Mouse (Mus musculus): ENCODE results near the gene H1foo. TPM values are rescaled to one million over a fixed set of nuclear protein-coding genes. Genes with fewer than 3 reads are reported as not detected.
A peak's percentile ranks its signal among the peaks of the same experiment; 100 is the strongest.

Gene H1foo
- polyA plus RNA-seq, 1 experiment from 2014 or later = not detected

GRCm38 (mm10) chr6:115996171-115996851 is 51.6 kb downstream of the H1foo start:
- Histone ChIP-seq H3K27me3 (ENCODE audit: control insufficient read depth, insufficient read depth, low read length) (peaks cover 21% of the 10 kb centered on the region), H3K4me2 (ENCODE audit: low read depth, low read length) (no peak overlapping the region)

GRCm38 (mm10) chr6:115997726-115998311 is 53.1 kb downstream of the H1foo start:
- ATAC-seq (replicated peaks; ENCODE audit: insufficient number of reproducible peaks, low FRiP score, low TSS enrichment, low read depth) (no peak; the same call in 1 of the 2 replicates), DNase-seq (ENCODE audit: low spot score) (peak; percentile 65)
- 8% methylated on average over 3 of the region's 3 CpGs for WGBS
- peaks cover 16% of the 10 kb centered on the region for H3K4me1 ChIP-seq (ENCODE audit: control insufficient read depth, insufficient read depth, low read length)
- no peak overlapping the region for H3K9ac ChIP-seq (replicated peaks; ENCODE audit: low read length)
- no peaks in the 10 kb centered on the region for H3K9me3 ChIP-seq (replicated peaks; ENCODE audit: control insufficient read depth, low read length)
- no peak overlapping the region for H3K4me3 ChIP-seq (ENCODE audit: low read depth, low read length)
- H3K36me3 ChIP-seq (replicated peaks; ENCODE audit: control insufficient read depth, insufficient read depth, low read depth, low read length) = no peaks in the 10 kb centered on the region
- H3K27me3 ChIP-seq (ENCODE audit: control insufficient read depth, insufficient read depth, low read length) = peaks cover 16% of the 10 kb centered on the region
- H3K27ac ChIP-seq (replicated peaks; ENCODE audit: low read depth, low read length) = peak overlapping the region; percentile 35; the same call in 1 of the 2 replicates
- H3K4me2 ChIP-seq (ENCODE audit: low read depth, low read length) = no peak overlapping the region

More at GRCm38 (mm10) chr6:115996171-115996851, 51.6 kb downstream of the H1foo start:
- Histone ChIP-seq H3K4me3 (ENCODE audit: low read depth, low read length) (no peak overlapping the region), H3K36me3 (replicated peaks; ENCODE audit: control insufficient read depth, insufficient read depth, low read depth, low read length) (no peaks in the 10 kb centered on the region), H3K9ac (replicated peaks; ENCODE audit: low read length) (no peak overlapping the region; the same call in 1 of the 2 replicates), H3K9me3 (replicated peaks; ENCODE audit: control insufficient read depth, low read length) (no peaks in the 10 kb centered on the region), H3K27ac (replicated peaks; ENCODE audit: low read depth, low read length) (no peak overlapping the region), H3K4me1 (ENCODE audit: control insufficient read depth, insufficient read depth, low read length) (peaks cover 22% of the 10 kb centered on the region)
- ATAC-seq (replicated peaks; ENCODE audit: insufficient number of reproducible peaks, low FRiP score, low TSS enrichment, low read depth) = no peak
- WGBS = 16% methylated on average over 6 of the region's 6 CpGs
- DNase-seq (ENCODE audit: low spot score) = no peak

GRCm38 (mm10) chr6:115998758-115999157 is 54.0 kb downstream of the H1foo start:
- no peak overlapping the region for H3K9ac ChIP-seq (replicated peaks; ENCODE audit: low read length)
- 65% methylated on average over 7 of the region's 7 CpGs for WGBS
- no peak overlapping the region for H3K27ac ChIP-seq (replicated peaks; ENCODE audit: low read depth, low read length)

GRCm38 (mm10) chr6:115999227-115999626 is 54.5 kb downstream of the H1foo start:
- Histone ChIP-seq H3K9me3 (replicated peaks; ENCODE audit: control insufficient read depth, low read length) (no peaks in the 10 kb centered on the region), H3K4me3 (ENCODE audit: low read depth, low read length) (no peak overlapping the region), H3K36me3 (replicated peaks; ENCODE audit: control insufficient read depth, insufficient read depth, low read depth, low read length) (no peaks in the 10 kb centered on the region), H3K4me2 (ENCODE audit: low read depth, low read length) (no peak overlapping the region), H3K27me3 (ENCODE audit: control insufficient read depth, insufficient read depth, low read length) (peaks cover 2% of the 10 kb centered on the region), H3K9ac (replicated peaks; ENCODE audit: low read length) (no peak overlapping the region), H3K27ac (replicated peaks; ENCODE audit: low read depth, low read length) (no peak overlapping the region), H3K4me1 (ENCODE audit: control insufficient read depth, insufficient read depth, low read length) (peaks cover 12% of the 10 kb centered on the region)
- DNase-seq (ENCODE audit: low spot score) = no peak
- WGBS = 74% methylated on average over 2 of the region's 2 CpGs
- ATAC-seq (replicated peaks; ENCODE audit: insufficient number of reproducible peaks, low FRiP score, low TSS enrichment, low read depth) = no peak

More at GRCm38 (mm10) chr6:115998758-115999157, 54.0 kb downstream of the H1foo start:
- ATAC-seq (replicated peaks; ENCODE audit: insufficient number of reproducible peaks, low FRiP score, low TSS enrichment, low read depth) (no peak), DNase-seq (ENCODE audit: low spot score) (no peak)
- Histone ChIP-seq H3K27me3 (ENCODE audit: control insufficient read depth, insufficient read depth, low read length) (peaks cover 6% of the 10 kb centered on the region), H3K36me3 (replicated peaks; ENCODE audit: control insufficient read depth, insufficient read depth, low read depth, low read length) (no peaks in the 10 kb centered on the region), H3K4me1 (ENCODE audit: control insufficient read depth, insufficient read depth, low read length) (peaks cover 12% of the 10 kb centered on the region), H3K9me3 (replicated peaks; ENCODE audit: control insufficient read depth, low read length) (no peaks in the 10 kb centered on the region), H3K4me3 (ENCODE audit: low read depth, low read length) (no peak overlapping the region), H3K4me2 (ENCODE audit: low read depth, low read length) (no peak overlapping the region)

Other genes with a start within 250 kb of the H1foo start
- 2.0 and 3.3 TPM in 2 replicates for gene Tmem40, start 182.5 kb upstream of the H1foo start, polyA plus RNA-seq (2014; fragmentation: Nextera tagmentation; extraction: Ambion mirVana)
- gene Cand2, start 170.4 kb upstream of the H1foo start, polyA plus RNA-seq (2014; fragmentation: Nextera tagmentation; extraction: Ambion mirVana) = 36.2 and 39.1 TPM in 2 replicates
- gene Rpl32, start 136.2 kb upstream of the H1foo start, polyA plus RNA-seq (2014; fragmentation: Nextera tagmentation; extraction: Ambion mirVana) = 2,072 and 2,207 TPM in 2 replicates
- gene Efcab12, start 106.5 kb upstream of the H1foo start, polyA plus RNA-seq (2014; fragmentation: Nextera tagmentation; extraction: Ambion mirVana) = 0.39 and 1.5 TPM in 2 replicates
- gene Mbd4, start 91.6 kb upstream of the H1foo start, polyA plus RNA-seq (2014; fragmentation: Nextera tagmentation; extraction: Ambion mirVana) = 22.5 and 24.8 TPM in 2 replicates
- 25.1 and 27.2 TPM in 2 replicates for gene Ift122, start 91.5 kb upstream of the H1foo start, polyA plus RNA-seq (2014; fragmentation: Nextera tagmentation; extraction: Ambion mirVana)
- 0.14 TPM in 1 of 2 replicates, not detected in the other for gene Rho, start 13.2 kb upstream of the H1foo start, polyA plus RNA-seq (2014; fragmentation: Nextera tagmentation; extraction: Ambion mirVana)
- 19.1 and 20.3 TPM in 2 replicates for gene Plxnd1, start 50.1 kb downstream of the H1foo start, polyA plus RNA-seq (2014; fragmentation: Nextera tagmentation; extraction: Ambion mirVana)
- 13.4 and 14.1 TPM in 2 replicates for gene Tmcc1, start 248.5 kb downstream of the H1foo start, polyA plus RNA-seq (2014; fragmentation: Nextera tagmentation; extraction: Ambion mirVana)